Mouse (Mus musculus) intestine, embryonic 14.5 days (tissue): ENCODE results near the gene Fgfr2. TPM values are rescaled to one million over a fixed set of nuclear protein-coding genes. Genes with fewer than 3 reads are reported as not detected.

Experiments
- ATAC-seq: fragments of 200-750 bp; cut with Nextera tagmentation; replicated peaks from 2 replicates; pipeline ENCODE4 v1.8.0; 2017; ENCODE audit warnings: low read depth, moderate number of reproducible peaks, moderate TSS enrichment, moderate library complexity; ENCODE audit not compliant: low FRiP score, low TSS enrichment
- DNase-seq: peaks from one replicate; pipeline ENCODE4 v3.0.0-alpha.2; 2018; ENCODE audit warnings: low spot score
- H3K27ac ChIP-seq: fragments of 300-500 bp; sonication (generic); 2 replicates; pipeline ENCODE4 v1.5.1; 2014; ENCODE audit warnings: low read depth, mild to moderate bottlenecking, control low read depth
- H3K27me3 ChIP-seq: fragments of 300-500 bp; sonication (generic); replicated peaks from 2 replicates; pipeline ENCODE4 v1.6.1; 2014; ENCODE audit warnings: low read length, control low read depth; ENCODE audit not compliant: control insufficient read depth, insufficient read depth
- H3K36me3 ChIP-seq: fragments of 300-500 bp; sonication (generic); 2 replicates; pipeline ENCODE4 v1.6.1; 2014; ENCODE audit warnings: low read length, control low read depth; ENCODE audit not compliant: control insufficient read depth, insufficient read depth
- H3K4me1 ChIP-seq: fragments of 300-500 bp; sonication (generic); replicated peaks from 2 replicates; pipeline ENCODE4 v1.6.1; 2014; ENCODE audit warnings: low read length, control low read depth, mixed read lengths; ENCODE audit not compliant: control insufficient read depth, insufficient read depth
- H3K4me2 ChIP-seq: fragments of 300-500 bp; sonication (generic); 2 replicates; pipeline ENCODE4 v1.6.1; 2014; ENCODE audit warnings: low read length
- H3K4me3 ChIP-seq: fragments of 300-500 bp; sonication (generic); 2 replicates; pipeline ENCODE4 v1.5.1; 2014; ENCODE audit warnings: low read depth, low read length, control low read depth, mixed read lengths
- H3K9ac ChIP-seq: fragments of 300-500 bp; sonication (generic); 2 replicates; pipeline ENCODE4 v1.6.1; 2014; ENCODE audit warnings: mild to moderate bottlenecking, low read length
- H3K9me3 ChIP-seq: fragments of 300-500 bp; sonication (generic); 2 replicates; pipeline ENCODE4 v1.6.1; 2016; ENCODE audit warnings: low read length, control low read depth; ENCODE audit not compliant: control insufficient read depth
- WGBS: fragments of 180-500 bp; shearing (Covaris S2); extraction: QIAGEN DNeasy Blood & Tissue Kit; methylation state at CpG from one replicate; pipeline ENCODE4 v1.1.7; 2014; 5-methylcytosine and 5-hydroxymethylcytosine counted together
- polyA plus RNA-seq: library from polyadenylated mRNA; unstranded; fragments of >200 nt; fragmentation: Nextera tagmentation; extraction: Ambion mirVana; gene quantifications from 2 replicates; pipeline ENCODE4 v1.2.1, GENCODE M21; 2014

The Fgfr2 gene
- polyA plus RNA-seq, 1 experiment from 2014 or later = 105 TPM

DNA sequence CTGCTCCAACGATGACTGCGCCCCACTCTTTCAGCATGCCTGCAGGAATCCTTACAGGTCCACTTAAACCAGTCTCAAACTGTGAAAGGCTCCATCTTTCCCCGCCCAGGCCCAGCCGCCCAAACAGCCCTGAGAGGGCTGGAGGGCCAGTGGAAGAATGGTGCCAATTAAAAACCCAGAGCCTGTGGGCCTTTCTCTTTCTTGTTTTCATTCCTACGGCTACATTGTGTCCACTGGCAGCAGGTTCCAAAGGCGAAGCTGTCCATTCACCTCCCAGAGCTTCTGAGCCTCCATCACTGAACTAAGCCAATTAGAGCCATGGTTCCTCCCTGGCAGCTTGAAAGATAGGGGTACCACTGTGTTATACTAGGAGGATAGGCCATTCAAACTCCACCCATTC lies 391.6 kb downstream of the Fgfr2 start:
- Histone ChIP-seq H3K27ac (no peak overlapping the region), H3K4me3 (no peak overlapping the region), H3K4me1 (peaks cover 14% of the 10 kb centered on the region), H3K4me2 (no peak overlapping the region), H3K9ac (no peak overlapping the region), H3K27me3 (no peaks in the 10 kb centered on the region), H3K36me3 (0 out of 2 replicates have a peak, but pooled peaks cover 9% of the 10 kb centered on the region), H3K9me3 (no peaks in the 10 kb centered on the region)
- ATAC-seq (no peak), DNase-seq (no peak)
- WGBS = 73% methylated on average over 6 of the region's 6 CpGs

DNA sequence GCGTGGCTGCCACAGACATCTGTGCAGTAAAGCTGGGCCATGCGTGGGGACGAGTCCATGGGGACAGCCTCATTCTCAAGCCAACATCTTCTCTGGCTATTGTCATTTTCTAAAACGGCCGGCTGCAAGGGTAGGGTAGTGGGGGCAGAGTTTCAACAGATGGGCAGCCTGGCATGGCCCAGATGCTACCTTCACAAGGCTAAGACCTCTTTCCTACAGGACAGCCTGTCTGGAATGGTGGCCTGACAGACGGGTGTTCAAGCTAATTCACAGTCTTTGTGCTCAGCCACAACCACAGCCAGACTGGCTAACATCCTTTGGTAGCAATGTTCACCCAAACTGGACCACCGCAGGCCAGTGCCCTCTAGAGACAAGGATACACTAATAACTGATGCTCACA lies 392.6 kb downstream of the Fgfr2 start:
- WGBS = 89% methylated on average over 7 of the region's 7 CpGs
- H3K36me3 ChIP-seq = 0 out of 2 replicates have a peak, but pooled peaks cover 9% of the 10 kb centered on the region
- no peak for ATAC-seq

GRCm38 (mm10) chr7:132729093-132729831 lies 393.9 kb downstream of the Fgfr2 start:
- H3K27me3 ChIP-seq = no peaks in the 10 kb centered on the region
- H3K9ac ChIP-seq = no peak overlapping the region
- no peak overlapping the region for H3K27ac ChIP-seq
- H3K36me3 ChIP-seq = 0 out of 2 replicates have a peak, but pooled peaks cover 5% of the 10 kb centered on the region
- H3K4me3 ChIP-seq = no peak overlapping the region
- H3K4me1 ChIP-seq = no peaks in the 10 kb centered on the region; the same call in none of the 2 replicates
- H3K9me3 ChIP-seq = no peaks in the 10 kb centered on the region
- DNase-seq = no peak
- 69% methylated on average over 4 of the region's 4 CpGs for WGBS
- no peak for ATAC-seq
- H3K4me2 ChIP-seq = no peak overlapping the region

More for the DNA sequence above, 392.6 kb downstream of the Fgfr2 start:
- DNase-seq = no peak
- H3K4me2 ChIP-seq = no peak overlapping the region
- H3K27ac ChIP-seq = no peak overlapping the region
- no peaks in the 10 kb centered on the region for H3K9me3 ChIP-seq
- no peak overlapping the region for H3K4me3 ChIP-seq
- no peaks in the 10 kb centered on the region for H3K27me3 ChIP-seq
- H3K9ac ChIP-seq = no peak overlapping the region
- peaks cover 3% of the 10 kb centered on the region for H3K4me1 ChIP-seq

- no peak overlapping the region for H3K27ac ChIP-seq
- WGBS = 50% methylated on average over 13 of the region's 13 CpGs
- no peaks in the 10 kb centered on the region for H3K4me1 ChIP-seq
- ATAC-seq (no peak), DNase-seq (no peak)
- no peaks in the 10 kb centered on the region for H3K9me3 ChIP-seq
- H3K9ac ChIP-seq = no peak overlapping the region
- H3K36me3 ChIP-seq = 0 out of 2 replicates have a peak, but pooled peaks cover 3% of the 10 kb centered on the region
- H3K4me3 ChIP-seq = no peak overlapping the region
- H3K4me2 ChIP-seq = no peak overlapping the region
- no peaks in the 10 kb centered on the region for H3K27me3 ChIP-seq
Observed at GRCm38 (mm10) chr7:132726106-132726861, 396.9 kb downstream of the Fgfr2 start.

GRCm38 (mm10) chr7:132724501-132725062 lies 398.6 kb downstream of the Fgfr2 start:
- WGBS = 84% methylated on average over 5 of the region's 5 CpGs
- Histone ChIP-seq H3K4me1 (no peaks in the 10 kb centered on the region), H3K36me3 (0 out of 2 replicates have a peak, but pooled peaks cover 3% of the 10 kb centered on the region), H3K9ac (no peak overlapping the region), H3K27ac (no peak overlapping the region), H3K4me3 (no peak overlapping the region), H3K27me3 (no peaks in the 10 kb centered on the region), H3K9me3 (no peaks in the 10 kb centered on the region), H3K4me2 (no peak overlapping the region)
- ATAC-seq (no peak), DNase-seq (no peak)

DNA sequence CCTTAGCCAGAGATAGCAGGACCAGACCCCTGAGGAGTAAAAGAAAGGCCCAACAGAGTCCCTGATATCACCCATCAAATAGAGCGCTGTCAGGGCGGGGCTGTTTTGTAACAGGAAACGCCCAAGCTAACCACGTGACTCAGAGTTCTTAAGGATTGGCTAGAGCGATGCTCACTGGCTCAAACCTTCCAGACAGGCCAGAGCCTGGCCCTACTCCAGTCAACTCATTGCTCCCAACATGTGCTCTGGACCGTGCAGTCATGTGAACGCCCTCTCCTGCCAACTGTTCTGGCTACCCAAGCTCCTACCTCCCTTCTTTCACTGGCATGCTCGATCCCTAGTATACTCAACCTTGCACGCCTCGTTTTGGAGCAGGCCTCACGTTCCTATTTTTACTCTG lies 399.2 kb downstream of the Fgfr2 start:
- Histone ChIP-seq H3K4me2 (no peak overlapping the region), H3K27ac (no peak overlapping the region), H3K36me3 (no peaks in the 10 kb centered on the region), H3K9me3 (no peaks in the 10 kb centered on the region), H3K27me3 (no peaks in the 10 kb centered on the region), H3K4me3 (no peak overlapping the region), H3K4me1 (no peaks in the 10 kb centered on the region), H3K9ac (no peak overlapping the region)
- 91% methylated on average over 11 of the region's 11 CpGs for WGBS
- ATAC-seq (no peak), DNase-seq (no peak)

DNA sequence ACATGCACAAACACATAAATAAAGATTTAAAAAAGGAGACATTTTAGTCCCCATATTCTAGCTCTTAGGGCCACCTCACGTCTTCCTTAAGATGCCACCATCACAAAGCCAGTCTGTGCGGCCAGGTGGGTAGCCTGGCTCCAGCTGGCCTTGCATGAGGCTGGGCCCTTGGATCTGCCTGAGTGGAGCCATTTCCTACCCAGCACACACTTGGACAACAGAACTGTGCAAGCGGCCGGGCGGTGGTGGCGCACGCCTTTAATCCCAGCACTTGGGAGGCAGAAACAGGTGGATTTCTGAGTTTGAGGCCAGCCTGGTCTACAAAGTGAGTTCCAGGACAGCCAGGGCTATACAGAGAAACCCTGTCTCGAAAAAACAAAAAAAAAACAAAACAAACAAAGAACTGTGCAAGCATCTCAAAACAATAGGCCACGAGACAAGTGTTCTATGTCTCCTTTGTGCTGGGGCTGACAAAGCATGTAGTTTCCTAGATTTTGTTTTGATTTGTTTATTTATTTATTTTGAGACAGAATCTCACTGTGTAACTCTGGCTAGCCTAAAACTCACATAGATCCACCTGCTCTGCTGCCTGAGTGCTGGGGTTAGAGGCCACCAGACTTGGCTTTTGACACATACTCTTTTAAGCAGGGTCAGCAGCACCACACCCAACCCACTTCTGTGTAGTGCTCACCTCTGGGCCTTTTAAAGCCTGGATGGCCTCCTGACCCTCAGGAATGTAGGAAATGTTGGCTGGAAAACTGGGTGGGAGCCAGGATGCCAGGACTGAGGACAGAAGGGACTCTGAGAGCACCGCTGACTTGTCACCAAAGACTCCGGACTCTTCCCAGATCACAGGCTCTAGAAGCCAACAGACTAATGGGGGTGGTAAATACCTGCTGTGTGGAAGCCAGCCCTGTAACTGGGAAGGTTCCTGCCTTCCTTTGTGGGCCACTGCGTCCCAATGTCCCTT lies 400.5 kb downstream of the Fgfr2 start:
- no peaks in the 10 kb centered on the region for H3K36me3 ChIP-seq
- ATAC-seq (no peak), DNase-seq (no peak)
- H3K4me2 ChIP-seq = no peak overlapping the region
- no peaks in the 10 kb centered on the region for H3K4me1 ChIP-seq
- H3K9me3 ChIP-seq = no peaks in the 10 kb centered on the region
- H3K27me3 ChIP-seq = no peaks in the 10 kb centered on the region
- WGBS = 92% methylated on average over 12 of the region's 12 CpGs
- H3K27ac ChIP-seq = no peak overlapping the region
- no peak overlapping the region for H3K9ac ChIP-seq
- no peak overlapping the region for H3K4me3 ChIP-seq

DNA sequence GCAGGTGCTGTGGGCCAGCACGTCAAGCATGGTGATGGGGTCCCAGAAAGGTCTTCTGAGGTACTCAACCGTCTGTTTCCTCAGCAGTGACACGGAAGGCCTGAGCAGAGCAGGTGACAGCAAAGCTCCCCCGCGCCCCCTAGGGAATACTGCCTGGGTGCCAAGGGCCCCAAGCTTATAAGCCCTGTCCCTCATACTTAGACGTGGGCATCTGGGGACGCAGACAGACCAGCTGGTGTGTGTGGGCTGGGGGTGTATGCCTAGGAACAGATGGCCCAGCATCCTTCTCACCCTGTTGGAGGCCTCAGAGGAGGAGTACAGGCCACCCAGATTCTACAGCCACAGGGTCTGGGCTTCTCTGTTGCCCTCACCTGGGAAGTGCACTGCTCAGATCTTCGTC lies 402.6 kb downstream of the Fgfr2 start:
- 86% methylated on average over 8 of the region's 8 CpGs for WGBS
- H3K27me3 ChIP-seq = no peaks in the 10 kb centered on the region
- H3K4me3 ChIP-seq = no peak overlapping the region
- ATAC-seq (no peak), DNase-seq (no peak)
- no peaks in the 10 kb centered on the region for H3K4me1 ChIP-seq
- no peak overlapping the region for H3K27ac ChIP-seq
- no peak overlapping the region for H3K4me2 ChIP-seq
- no peak overlapping the region for H3K9ac ChIP-seq
- no peaks in the 10 kb centered on the region for H3K9me3 ChIP-seq
- no peaks in the 10 kb centered on the region for H3K36me3 ChIP-seq
